Mouse (Mus musculus): Measurements from ENCODE around the gene Epop. TPM values are rescaled to one million over a fixed set of nuclear protein-coding genes. Genes with fewer than 3 reads are reported as not detected.

Epop gene
- 0.47 and 0.58 TPM in 2 replicates for polyA plus RNA-seq (2012; rRNA removed)

DNA sequence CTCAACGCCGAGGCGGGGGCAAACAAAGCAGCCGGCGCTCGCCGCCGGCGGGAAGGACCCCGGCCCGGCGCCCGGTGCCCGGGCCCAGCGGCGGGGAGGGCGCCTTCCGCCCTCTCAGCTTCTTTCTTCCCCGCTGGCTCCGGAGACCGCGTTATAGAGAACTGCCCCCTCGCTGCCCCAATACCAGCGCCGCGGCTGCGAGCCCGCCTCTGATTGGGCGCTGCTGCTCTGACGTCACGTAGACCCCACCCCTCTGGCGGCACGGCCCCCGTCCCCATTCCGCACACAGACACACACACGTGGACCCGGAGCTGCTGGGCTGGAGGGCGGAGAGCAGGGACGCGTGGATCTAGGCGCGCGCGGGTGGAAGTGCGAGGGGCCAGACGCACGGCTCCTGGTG lies at the start of gene Epop:
Gene Epop (minus strand): TSS at position 127 of the 400 bp plus-strand sequence.
- Histone ChIP-seq H3K36me3 (ENCODE audit: control insufficient read depth, insufficient read depth, low read length) (no peaks in the 10 kb centered on the region), H3K27ac (ENCODE audit: control insufficient read depth, insufficient read depth, low read depth, low read length) (no peak within 1 kb of the TSS), H3K4me3 (ENCODE audit: control insufficient read depth, low read depth, low read length) (peak within 1 kb of the TSS; percentile 80), H3K27me3 (ENCODE audit: control insufficient read depth, insufficient read depth, low read length) (peaks cover 5% of the 10 kb centered on the region; the same call in 1 of the 2 replicates), H3K4me1 (ENCODE audit: control insufficient read depth, insufficient read depth, low read length) (peaks cover 29% of the 10 kb centered on the region)
- TF ChIP-seq CTCF (IDR thresholded peaks at IDR 0.05; ENCODE audit: control insufficient read depth, insufficient read depth, insufficient replicate concordance, low read depth, low read length) (no peak), POLR2A (IDR thresholded peaks at IDR 0.05; ENCODE audit: control insufficient read depth, low read depth, low read length) (no peak)

DNA sequence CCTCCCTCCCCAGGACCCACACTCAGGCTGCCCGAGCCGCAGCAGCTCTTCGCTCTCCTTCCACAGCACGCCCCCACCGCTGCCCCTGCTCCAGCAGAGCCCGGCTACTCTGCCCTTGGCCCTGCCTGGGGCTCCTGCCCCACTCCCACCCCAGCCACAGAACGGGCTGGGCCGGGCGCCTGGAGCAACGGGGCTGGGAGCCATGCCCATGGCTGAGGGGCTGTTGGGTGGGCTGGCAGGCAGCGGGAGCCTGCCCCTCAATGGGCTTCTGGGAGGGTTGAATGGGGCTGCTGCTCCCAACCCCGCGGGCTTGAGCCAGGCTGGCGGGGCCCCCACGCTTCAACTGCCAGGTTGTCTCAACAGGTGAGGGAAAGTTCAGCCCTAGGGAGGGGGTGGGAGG lies 48.8 kb upstream of the Epop start:
- Histone ChIP-seq H3K36me3 (ENCODE audit: control insufficient read depth, insufficient read depth, low read length) (no peaks in the 10 kb centered on the region), H3K27me3 (ENCODE audit: control insufficient read depth, insufficient read depth, low read length) (no peaks in the 10 kb centered on the region), H3K4me3 (ENCODE audit: control insufficient read depth, low read depth, low read length) (no peak overlapping the region), H3K4me1 (ENCODE audit: control insufficient read depth, insufficient read depth, low read length) (no peaks in the 10 kb centered on the region), H3K27ac (ENCODE audit: control insufficient read depth, insufficient read depth, low read depth, low read length) (no peak overlapping the region)
- no peak for TF ChIP-seq CTCF (IDR thresholded peaks at IDR 0.05; ENCODE audit: control insufficient read depth, insufficient read depth, insufficient replicate concordance, low read depth, low read length)

DNA sequence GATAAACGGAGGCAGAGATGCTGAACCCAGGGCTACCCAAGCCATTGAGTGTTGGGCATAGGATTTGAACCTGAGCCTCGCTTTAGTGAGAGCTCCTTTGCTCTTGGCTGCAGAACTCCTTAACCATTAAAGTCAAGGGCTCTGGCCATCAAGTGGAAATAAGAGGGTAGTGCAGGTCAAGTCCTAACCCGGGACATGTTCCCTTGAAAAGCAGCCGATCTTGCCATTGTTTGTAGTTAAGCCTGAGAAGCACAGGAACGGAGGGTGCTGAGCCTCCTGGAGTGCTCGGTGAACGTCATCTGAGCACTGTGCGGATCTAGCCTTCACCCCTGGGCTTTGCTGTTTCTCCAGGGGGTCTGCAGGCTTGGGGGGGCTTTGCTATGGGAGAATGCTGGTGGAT lies 48.3 kb upstream of the Epop start:
- no peaks in the 10 kb centered on the region for H3K4me1 ChIP-seq (ENCODE audit: control insufficient read depth, insufficient read depth, low read length)
- H3K27ac ChIP-seq (ENCODE audit: control insufficient read depth, insufficient read depth, low read depth, low read length), result no peak overlapping the region
- no peak for TF ChIP-seq POLR2A (IDR thresholded peaks at IDR 0.05; ENCODE audit: control insufficient read depth, low read depth, low read length)
- no peak for TF ChIP-seq CTCF (IDR thresholded peaks at IDR 0.05; ENCODE audit: control insufficient read depth, insufficient read depth, insufficient replicate concordance, low read depth, low read length)
- H3K27me3 ChIP-seq (ENCODE audit: control insufficient read depth, insufficient read depth, low read length), result no peaks in the 10 kb centered on the region
- H3K36me3 ChIP-seq (ENCODE audit: control insufficient read depth, insufficient read depth, low read length), result no peaks in the 10 kb centered on the region
- H3K4me3 ChIP-seq (ENCODE audit: control insufficient read depth, low read depth, low read length), result no peak overlapping the region

DNA sequence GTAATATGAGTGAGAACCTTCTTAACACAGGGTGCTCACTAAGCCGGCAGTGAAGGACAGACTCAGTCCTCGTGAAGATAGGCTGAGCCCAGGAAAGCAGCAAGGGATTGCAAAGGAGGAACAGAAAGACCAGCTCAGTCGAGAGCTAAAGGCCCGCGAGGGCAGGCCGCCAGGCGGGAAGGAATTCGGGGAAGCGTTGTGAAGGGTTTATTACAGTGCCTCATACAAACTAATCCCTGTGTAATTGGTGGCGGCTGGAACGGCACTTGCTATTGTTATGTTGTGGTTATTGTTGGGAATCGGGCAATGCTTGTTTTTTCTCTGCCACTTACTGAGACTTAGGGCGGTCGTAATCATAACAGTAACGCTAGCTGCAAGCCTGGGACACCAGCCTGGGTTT lies 47.9 kb upstream of the Epop start:
- H3K4me3 ChIP-seq (ENCODE audit: control insufficient read depth, low read depth, low read length), result no peak overlapping the region
- TF ChIP-seq POLR2A (IDR thresholded peaks at IDR 0.05; ENCODE audit: control insufficient read depth, low read depth, low read length) (no peak), CTCF (IDR thresholded peaks at IDR 0.05; ENCODE audit: control insufficient read depth, insufficient read depth, insufficient replicate concordance, low read depth, low read length) (no peak)
- H3K36me3 ChIP-seq (ENCODE audit: control insufficient read depth, insufficient read depth, low read length), result no peaks in the 10 kb centered on the region
- H3K27me3 ChIP-seq (ENCODE audit: control insufficient read depth, insufficient read depth, low read length), result no peaks in the 10 kb centered on the region
- H3K27ac ChIP-seq (ENCODE audit: control insufficient read depth, insufficient read depth, low read depth, low read length), result no peak overlapping the region
- no peaks in the 10 kb centered on the region for H3K4me1 ChIP-seq (ENCODE audit: control insufficient read depth, insufficient read depth, low read length)

DNA sequence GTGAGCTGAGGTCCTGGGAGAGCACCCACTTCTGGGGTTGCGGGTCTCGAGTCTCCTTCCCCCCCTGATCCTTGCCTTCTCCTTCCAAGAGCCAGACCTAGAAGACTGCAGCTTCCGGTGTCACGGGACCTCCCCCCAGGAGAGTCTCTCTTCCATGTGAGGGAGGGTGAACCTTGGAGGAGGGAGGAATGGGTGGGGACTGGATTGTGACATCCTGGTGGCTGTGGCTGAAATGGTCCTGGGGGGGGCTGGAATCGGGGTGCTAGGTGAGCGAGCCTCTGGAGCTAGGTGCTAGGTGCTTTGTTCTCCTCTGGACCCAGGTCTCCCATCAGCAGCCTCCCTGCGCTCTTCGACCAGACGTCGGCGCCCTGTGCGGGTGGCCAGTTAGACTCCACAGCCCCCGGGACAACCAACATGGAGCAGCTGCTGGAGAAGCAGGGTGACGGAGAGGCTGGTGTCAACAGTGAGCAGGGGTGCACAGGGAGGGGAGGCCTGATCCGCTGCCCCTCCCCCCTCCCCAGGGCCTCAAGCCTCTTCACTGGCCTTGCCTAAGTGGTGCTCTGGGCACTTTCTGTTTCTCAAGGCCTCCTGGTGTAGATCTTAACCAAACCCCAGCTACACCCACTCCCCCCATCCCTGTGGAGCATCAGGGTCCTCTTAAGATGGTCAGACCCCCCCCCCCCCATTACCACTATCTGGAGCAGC lies 46.7 kb upstream of the Epop start:
- Histone ChIP-seq H3K4me3 (ENCODE audit: control insufficient read depth, low read depth, low read length) (no peak overlapping the region), H3K27ac (ENCODE audit: control insufficient read depth, insufficient read depth, low read depth, low read length) (no peak overlapping the region), H3K4me1 (ENCODE audit: control insufficient read depth, insufficient read depth, low read length) (no peaks in the 10 kb centered on the region), H3K27me3 (ENCODE audit: control insufficient read depth, insufficient read depth, low read length) (no peaks in the 10 kb centered on the region), H3K36me3 (ENCODE audit: control insufficient read depth, insufficient read depth, low read length) (no peaks in the 10 kb centered on the region)
- TF ChIP-seq CTCF (IDR thresholded peaks at IDR 0.05; ENCODE audit: control insufficient read depth, insufficient read depth, insufficient replicate concordance, low read depth, low read length), result no peak
- no peak for TF ChIP-seq POLR2A (IDR thresholded peaks at IDR 0.05; ENCODE audit: control insufficient read depth, low read depth, low read length)

DNA sequence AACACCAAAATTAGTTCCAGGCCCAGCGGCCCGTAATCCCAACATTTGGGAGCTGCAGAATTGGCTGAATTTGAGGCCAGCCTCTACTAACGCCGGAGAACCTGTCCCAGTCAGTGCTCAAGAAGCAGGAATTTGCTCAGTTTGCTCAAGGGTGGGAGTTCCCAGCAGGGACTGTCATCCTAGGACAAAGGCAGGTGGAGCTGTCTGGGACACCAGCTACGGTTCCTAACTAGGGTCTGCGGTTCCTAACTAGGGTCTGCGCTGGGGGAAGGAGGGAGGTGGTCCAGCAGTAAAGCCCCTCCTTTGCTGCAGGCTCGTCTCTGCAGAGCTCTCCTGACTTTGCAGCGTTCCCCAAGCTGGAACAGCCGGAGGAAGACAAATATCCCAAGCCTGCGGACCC lies 43.6 kb upstream of the Epop start:
- H3K36me3 ChIP-seq (ENCODE audit: control insufficient read depth, insufficient read depth, low read length), result no peaks in the 10 kb centered on the region
- H3K27ac ChIP-seq (ENCODE audit: control insufficient read depth, insufficient read depth, low read depth, low read length), result no peak overlapping the region
- peaks cover 3% of the 10 kb centered on the region; the same call in 1 of the 2 replicates for H3K4me1 ChIP-seq (ENCODE audit: control insufficient read depth, insufficient read depth, low read length)
- TF ChIP-seq CTCF (IDR thresholded peaks at IDR 0.05; ENCODE audit: control insufficient read depth, insufficient read depth, insufficient replicate concordance, low read depth, low read length) (no peak), POLR2A (IDR thresholded peaks at IDR 0.05; ENCODE audit: control insufficient read depth, low read depth, low read length) (no peak)
- H3K27me3 ChIP-seq (ENCODE audit: control insufficient read depth, insufficient read depth, low read length), result no peaks in the 10 kb centered on the region
- no peak overlapping the region for H3K4me3 ChIP-seq (ENCODE audit: control insufficient read depth, low read depth, low read length)

DNA sequence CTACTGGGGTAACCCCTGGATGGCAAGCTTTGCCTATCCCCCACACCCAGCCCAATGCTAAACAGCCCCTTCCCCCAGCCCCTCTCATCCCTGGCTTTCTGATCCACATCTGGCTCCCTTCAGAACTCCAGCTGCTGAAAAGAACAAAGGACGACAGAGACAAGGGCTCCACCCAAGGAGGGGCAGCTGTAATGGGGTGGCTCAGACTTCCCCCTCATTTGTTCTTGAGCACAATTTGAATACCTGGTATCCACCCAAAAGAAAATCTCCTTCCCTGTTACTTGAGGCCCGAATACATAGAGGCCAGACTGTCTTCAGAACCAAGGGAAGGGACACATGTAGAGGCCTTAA lies 41.6 kb upstream of the Epop start:
- Histone ChIP-seq H3K4me3 (ENCODE audit: control insufficient read depth, low read depth, low read length) (no peak overlapping the region), H3K36me3 (ENCODE audit: control insufficient read depth, insufficient read depth, low read length) (no peaks in the 10 kb centered on the region), H3K27me3 (ENCODE audit: control insufficient read depth, insufficient read depth, low read length) (no peaks in the 10 kb centered on the region), H3K27ac (ENCODE audit: control insufficient read depth, insufficient read depth, low read depth, low read length) (no peak overlapping the region), H3K4me1 (ENCODE audit: control insufficient read depth, insufficient read depth, low read length) (peaks cover 3% of the 10 kb centered on the region; the same call in 1 of the 2 replicates)
- no peak for TF ChIP-seq CTCF (IDR thresholded peaks at IDR 0.05; ENCODE audit: control insufficient read depth, insufficient read depth, insufficient replicate concordance, low read depth, low read length)
- TF ChIP-seq POLR2A (IDR thresholded peaks at IDR 0.05; ENCODE audit: control insufficient read depth, low read depth, low read length), result no peak

All from testis, adult 2 months (tissue).